Mouse (Mus musculus) gastrocnemius, adult 18-20 months (tissue): Measurements from ENCODE around the gene Gm10436. TPM values are rescaled to one million over a fixed set of nuclear protein-coding genes. Genes with fewer than 3 reads are reported as not detected.
"Not testable (repeated sequence)": the region's sequence is repeated elsewhere in the genome, so short reads cannot be mapped to it uniquely, and the experiment has no call there.

ENCODE experiments used
- DNase-seq: peaks from one replicate; pipeline ENCODE4 v3.0.0; 2021; ENCODE audit warnings: low spot score
- long read RNA-seq, 2 experiments: library from polyadenylated mRNA; stranded (forward); transcript quantifications; one replicate each; pipeline ENCODE4 v2.0.0; 2021
- total RNA-seq, 2 experiments: library from RNA; stranded (reverse); gene quantifications; 2 replicates each; pipeline ENCODE4 v1.2.3; 2021

Gene Gm10436
- not detected for total RNA-seq
- long read RNA-seq, experiment 1: 0 reads
- long read RNA-seq, experiment 2: 0 reads

- DNase-seq: not testable (repeated sequence)
These were observed at the start of gene Gm10436 for GRCm38 (mm10) chr12:88182008-88182407. Gm10436 (minus strand) TSS chr12:88182108.

- no peak for DNase-seq
These were observed 37.5 kb upstream of the Gm10436 start for GRCm38 (mm10) chr12:88219445-88219844.

GRCm38 (mm10) chr12:88218059-88218458, 36.2 kb upstream of the Gm10436 start:
- not testable (repeated sequence) for DNase-seq

- DNase-seq: no peak
These were observed 32.7 kb upstream of the Gm10436 start for GRCm38 (mm10) chr12:88214641-88215040.

- DNase-seq: not testable (repeated sequence)
These were observed 29.6 kb upstream of the Gm10436 start for GRCm38 (mm10) chr12:88211458-88211857.

GRCm38 (mm10) chr12:88202856-88203255, 20.9 kb upstream of the Gm10436 start:
- DNase-seq: no peak

Other genes with a start within 250 kb of the Gm10436 start
- gene Gm2042, start 228.0 kb downstream of the Gm10436 start, total RNA-seq: not detected
- gene Gm2075, start 170.3 kb downstream of the Gm10436 start, total RNA-seq: not detected
- gene Gm6803, start 163.3 kb downstream of the Gm10436 start, total RNA-seq: not detected
- not detected for gene Gm2056, start 155.1 kb downstream of the Gm10436 start, total RNA-seq
- not detected for gene Gm16368, start 98.4 kb downstream of the Gm10436 start, total RNA-seq
- not detected for gene Gm8332, start 68.0 kb upstream of the Gm10436 start, total RNA-seq
- gene Gm5662, start 92.4 kb upstream of the Gm10436 start, total RNA-seq: not detected
- gene Gm5039, start 141.9 kb upstream of the Gm10436 start, total RNA-seq: not detected
- gene Adck1, start 178.4 kb upstream of the Gm10436 start, total RNA-seq: 10 to 100 TPM; 14.7 to 16.1 TPM